Mouse (Mus musculus) CH12.LX (cell line): Measurements from ENCODE around the gene Tmem30b. TPM values are rescaled to one million over a fixed set of nuclear protein-coding genes. Genes with fewer than 3 reads are reported as not detected.

Experiments used
- DNase-seq: peaks from one replicate; pipeline ENCODE4 v3.0.0-alpha.2; 2013; ENCODE audit errors: extremely low read depth
- H3K27ac ChIP-seq: 2 replicates; pipeline ENCODE4 v1.5.1; 2012; ENCODE audit warnings: low read depth, mild to moderate bottlenecking, control low read depth, moderate library complexity; ENCODE audit not compliant: insufficient read depth
- H3K27me3 ChIP-seq: replicated peaks from 2 replicates; pipeline ENCODE3; 2012; ENCODE audit warnings: inconsistent platforms
- H3K36me3 ChIP-seq, 2 experiments: replicated peaks in 1 of 2; 2 replicates each; pipeline versions ENCODE3 to v1.6.1; 2012; ENCODE audit warnings: inconsistent platforms in 1 of 2, low read length in 1 of 2, mild to moderate bottlenecking in 1 of 2, mixed read lengths in 1 of 2, moderate library complexity in 1 of 2; ENCODE audit not compliant: control insufficient read depth in 1 of 2, insufficient read depth in 1 of 2
- H3K4me1 ChIP-seq, 2 experiments: 2 replicates each; pipeline ENCODE4 v1.6.1; 2012; ENCODE audit warnings: inconsistent platforms in 1 of 2, moderate library complexity in 1 of 2; ENCODE audit not compliant: insufficient read depth in 2 of 2, control insufficient read depth in 1 of 2
- H3K4me2 ChIP-seq: 2 replicates; pipeline ENCODE4 v1.6.1; 2012; ENCODE audit warnings: low read depth, mild to moderate bottlenecking, control low read depth; ENCODE audit not compliant: poor library complexity, insufficient read depth, severe bottlenecking
- H3K4me3 ChIP-seq, 3 experiments: fragments of 150-350 bp in 1 of 3; sonication (generic) in 1 of 3; replicated peaks in 1 of 3; 2 replicates each; pipeline versions ENCODE3 to v1.5.1; 2011 to 2012; ENCODE audit warnings: low read depth in 2 of 3, low read length in 2 of 3, mild to moderate bottlenecking in 2 of 3, moderate library complexity in 2 of 3, control low read depth in 1 of 3, improper control_type of control experiment in 1 of 3, inconsistent platforms in 1 of 3, mixed read lengths in 1 of 3; ENCODE audit not compliant: poor library complexity in 1 of 3
- H3K79me2 ChIP-seq: replicated peaks from 2 replicates; pipeline ENCODE4 v1.6.1; 2012; ENCODE audit warnings: mild to moderate bottlenecking, moderate library complexity; ENCODE audit not compliant: control insufficient read depth, poor library complexity, insufficient read depth, severe bottlenecking; ENCODE audit errors: extremely low read depth
- H3K9ac ChIP-seq: 2 replicates; pipeline ENCODE4 v1.6.1; 2012; ENCODE audit warnings: low read depth, mild to moderate bottlenecking, control low read depth, moderate library complexity; ENCODE audit not compliant: insufficient read depth
- H3K9me3 ChIP-seq: replicated peaks from 2 replicates; pipeline ENCODE3; 2012; ENCODE audit warnings: low read length, inconsistent platforms, mixed read lengths
- CHD2 ChIP-seq: IDR thresholded peaks from 2 replicates; pipeline ENCODE4 v1.6.1; 2011; ENCODE audit warnings: low read length, improper control_type of control experiment
- ELF1 ChIP-seq: IDR thresholded peaks from 2 replicates; pipeline ENCODE4 v1.6.1; 2014; ENCODE audit warnings: low read depth, mild to moderate bottlenecking, inconsistent platforms, low read length, improper control_type of control experiment
- EP300 ChIP-seq: IDR thresholded peaks from 2 replicates; pipeline ENCODE4 v1.6.1; 2011; ENCODE audit warnings: low read length, improper control_type of control experiment
- ETS1 ChIP-seq: conservative IDR thresholded peaks from 2 replicates; pipeline ENCODE4 v1.6.1; 2012; ENCODE audit warnings: low read depth, mild to moderate bottlenecking, inconsistent platforms, low read length, improper control_type of control experiment, moderate library complexity
- HCFC1 ChIP-seq: IDR thresholded peaks from 2 replicates; pipeline ENCODE4 v1.6.1; 2012; ENCODE audit warnings: low read depth, mild to moderate bottlenecking, inconsistent platforms, low read length, improper control_type of control experiment
- JUN ChIP-seq: IDR thresholded peaks from 2 replicates; pipeline ENCODE4 v1.6.1; 2011; ENCODE audit warnings: low read depth, mild to moderate bottlenecking, low read length, improper control_type of control experiment, moderate library complexity; ENCODE audit not compliant: insufficient read depth
- KAT2A ChIP-seq: IDR thresholded peaks from 2 replicates; pipeline ENCODE4 v1.6.1; 2012; ENCODE audit warnings: low read length, improper control_type of control experiment, inconsistent platforms; ENCODE audit not compliant: insufficient replicate concordance
- MAZ ChIP-seq: IDR thresholded peaks from 2 replicates; pipeline ENCODE4 v1.6.1; 2012; ENCODE audit warnings: low read depth, mild to moderate bottlenecking, inconsistent platforms, low read length, improper control_type of control experiment, moderate library complexity
- MEF2A ChIP-seq: IDR thresholded peaks from 2 replicates; pipeline ENCODE4 v1.6.1; 2014; ENCODE audit warnings: low read depth, mild to moderate bottlenecking, inconsistent platforms, low read length, improper control_type of control experiment, borderline replicate concordance
- MXI1 ChIP-seq: IDR thresholded peaks from 2 replicates; pipeline ENCODE4 v1.6.1; 2011; ENCODE audit warnings: mild to moderate bottlenecking, low read depth, low read length, improper control_type of control experiment
- SIN3A ChIP-seq: IDR thresholded peaks from 2 replicates; pipeline ENCODE4 v1.6.1; 2012; ENCODE audit warnings: low read length, improper control_type of control experiment, inconsistent platforms
- SMC3 ChIP-seq: IDR thresholded peaks from 2 replicates; pipeline ENCODE4 v1.6.1; 2011; ENCODE audit warnings: low read depth, low read length, improper control_type of control experiment
- TCF12 ChIP-seq: IDR thresholded peaks from 2 replicates; pipeline ENCODE4 v1.6.1; 2014; ENCODE audit warnings: low read depth, mild to moderate bottlenecking, inconsistent platforms, low read length, improper control_type of control experiment
- USF1 ChIP-seq: IDR thresholded peaks from 2 replicates; pipeline ENCODE4 v1.6.1; 2014; ENCODE audit warnings: low read depth, mild to moderate bottlenecking, inconsistent platforms, low read length, improper control_type of control experiment
- USF2 ChIP-seq: conservative IDR thresholded peaks from 2 replicates; pipeline ENCODE4 v1.6.1; 2011; ENCODE audit warnings: low read depth, low read length, improper control_type of control experiment
- dilution Hi-C: fragments of 300-500 bp; cut with MboI; formaldehyde crosslinking; loops from 2 replicates; pipeline ENCODE4 v1.14.3; 2020; ENCODE audit warnings: low sequenced_read_pairs; ENCODE audit not compliant: extremely low pct_unique_long_range_greater_than_20kb, extremely low pct_ligation_motif_present
- in situ Hi-C: fragments of 300-500 bp; cut with MboI; formaldehyde crosslinking; loops from 3 replicates; pipeline ENCODE4 v1.14.3; 2019; ENCODE audit warnings: low sequenced_read_pairs, low pct_ligation_motif_present, low pct_unique_long_range_greater_than_20kb, mixed read lengths
- polyA plus RNA-seq: library from polyadenylated mRNA; unstranded; fragments of >175 nt; gene quantifications from 2 replicates; pipeline ENCODE4 v1.2.1, GENCODE M21; 2012; ENCODE audit warnings: low read depth; ENCODE audit not compliant: insufficient read length
- total RNA-seq, 2 experiments: library from RNA; depleted of rRNA; stranded (reverse); fragments of 300-350 nt in 1 of 2; fragments of >200 nt in 1 of 2; gene quantifications; 2 replicates each; pipeline ENCODE4 v1.2.3; 2012 to 2014

The Tmem30b gene
- total and polyA plus RNA-seq, 3 experiments, result not detected

- TF ChIP-seq EP300 (no peak), MAZ (no peak), JUN (no peak), HCFC1 (no peak), MEF2A (no peak), ETS1 (no peak), KAT2A (no peak), CHD2 (no peak), ELF1 (no peak), USF2 (no peak)
- dilution Hi-C loops, result no loop called here
- no peaks in the 10 kb centered on the region for H3K27me3 ChIP-seq
- H3K9me3 ChIP-seq, result no peaks in the 10 kb centered on the region
- H3K4me3 ChIP-seq, result no peak overlapping the region
- H3K36me3 ChIP-seq, result no peaks in the 10 kb centered on the region
- no peak overlapping the region for H3K9ac ChIP-seq
- H3K27ac ChIP-seq, result no peak overlapping the region
- H3K4me2 ChIP-seq, result no peak overlapping the region
- H3K4me1 ChIP-seq, result peaks cover 16 to 32% of the 10 kb centered on the region in 2 experiments; a peak in 3 of 4 replicates
- in situ Hi-C loops, result no loop called here
- DNase-seq, result no peak
- H3K79me2 ChIP-seq, result no peaks in the 10 kb centered on the region
Measured at GRCm38 (mm10) chr12:73594177-73594745, 48.1 kb upstream of the Tmem30b start.

DNA sequence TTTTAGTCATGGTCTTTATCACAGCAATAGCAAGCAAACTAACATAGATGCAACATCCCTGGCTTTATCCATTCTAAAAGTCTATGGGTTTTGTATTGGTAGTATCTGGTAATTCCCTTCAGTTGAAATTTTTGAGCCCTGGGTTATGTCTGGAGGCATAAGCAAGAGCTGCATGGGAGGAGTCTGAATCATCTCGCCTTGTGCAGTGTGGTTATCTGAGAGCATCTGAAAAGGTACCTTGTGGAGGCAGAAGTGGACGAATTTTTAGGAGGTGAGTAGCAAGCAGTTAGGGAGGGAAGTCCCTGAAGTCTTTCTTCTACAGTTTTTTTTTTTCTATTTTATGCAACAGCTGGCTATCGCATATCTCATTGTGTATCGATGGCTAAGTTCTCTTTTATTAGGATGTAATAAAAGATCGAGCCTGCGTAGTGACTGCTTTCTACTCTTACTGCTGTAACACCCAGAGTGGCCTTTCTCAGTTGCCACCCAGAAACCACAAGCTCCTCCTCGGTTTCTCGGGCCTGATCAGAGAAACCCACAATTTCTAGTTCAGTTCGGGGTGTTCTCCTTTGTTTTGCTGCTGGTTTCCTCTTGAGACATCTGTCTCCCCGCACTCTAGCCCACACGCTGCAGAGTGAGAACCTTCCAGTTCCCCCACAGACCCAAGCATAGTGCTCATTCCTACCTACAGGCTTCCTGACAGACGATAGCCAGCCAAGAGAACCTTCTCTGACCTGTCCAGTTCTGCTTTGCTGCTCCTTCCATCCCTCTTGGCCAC, 47.0 kb upstream of the Tmem30b start:
- Histone ChIP-seq H3K36me3 (no peaks in the 10 kb centered on the region), H3K4me1 (peaks cover 14 to 25% of the 10 kb centered on the region in 2 experiments; a peak in 3 of 4 replicates), H3K27ac (no peak overlapping the region), H3K4me2 (peak overlapping the region; percentile 29), H3K9ac (no peak overlapping the region), H3K9me3 (no peaks in the 10 kb centered on the region), H3K4me3 (no peak overlapping the region), H3K27me3 (no peaks in the 10 kb centered on the region), H3K79me2 (no peaks in the 10 kb centered on the region)
- no peak for DNase-seq
- in situ Hi-C loops, result no loop called here
- dilution Hi-C loops, result no loop called here
- no peak for TF ChIP-seq MXI1
- TF ChIP-seq USF2, result no peak
- no peak for TF ChIP-seq USF1
- no peak for TF ChIP-seq TCF12
- no peak for TF ChIP-seq SMC3
- no peak for TF ChIP-seq SIN3A
